Mouse (Mus musculus) mammary gland, adult 2 months (tissue): ENCODE results near the gene Mef2d. TPM values are rescaled to one million over a fixed set of nuclear protein-coding genes. Genes with fewer than 3 reads are reported as not detected.

Experiments used
- polyA plus RNA-seq: library from polyadenylated mRNA; depleted of rRNA; stranded (reverse); fragments of >200 nt; gene quantifications from 2 replicates; pipeline ENCODE4 v1.2.3, GENCODE M21; 2012; ENCODE audit warnings: low replicate concordance; rRNA removed

Mef2d gene
- polyA plus RNA-seq = 100 and 138 TPM in 2 replicates

GRCm38 (mm10) chr3:88141787-88142523 is at the start of gene Mef2d:
Mef2d (plus strand) TSS chr3:88142372.

Other genes with a start within 250 kb of the Mef2d start
- 51.3 and 106 TPM in 2 replicates for gene Hdgf, start 236.1 kb upstream of the Mef2d start, polyA plus RNA-seq
- 26.0 and 58.0 TPM in 2 replicates for gene Mrpl24, start 222.9 kb upstream of the Mef2d start, polyA plus RNA-seq
- 13.4 and 17.8 TPM in 2 replicates for gene Isg20l2, start 212.1 kb upstream of the Mef2d start, polyA plus RNA-seq
- gene Rrnad1, start 211.7 kb upstream of the Mef2d start, polyA plus RNA-seq = 34.7 and 39.2 TPM in 2 replicates
- 1.8 and 4.6 TPM in 2 replicates for gene Crabp2, start 193.7 kb upstream of the Mef2d start, polyA plus RNA-seq
- 5.5 and 8.3 TPM in 2 replicates for gene Nes, start 171.3 kb upstream of the Mef2d start, polyA plus RNA-seq
- 0.06 and 0.08 TPM in 2 replicates for gene Bcan, start 142.1 kb upstream of the Mef2d start, polyA plus RNA-seq
- 0.10 and 0.45 TPM in 2 replicates for gene Hapln2, start 114.8 kb upstream of the Mef2d start, polyA plus RNA-seq
- gene Gpatch4, start 99.3 kb upstream of the Mef2d start, polyA plus RNA-seq = 4.2 and 6.0 TPM in 2 replicates
- 68.0 and 109 TPM in 2 replicates for gene Naxe, start 83.9 kb upstream of the Mef2d start, polyA plus RNA-seq
- not detected in 2 replicates for gene Ttc24, start 64.1 kb upstream of the Mef2d start, polyA plus RNA-seq
- gene Iqgap3, start 60.4 kb upstream of the Mef2d start, polyA plus RNA-seq = 2.2 TPM in 2 replicates
- gene Rhbg, start 112.3 kb downstream of the Mef2d start, polyA plus RNA-seq = 2.0 and 2.6 TPM in 2 replicates
- gene Gm38392, start 144.8 kb downstream of the Mef2d start, polyA plus RNA-seq = 0.19 and 0.33 TPM in 2 replicates
- 1.7 and 6.5 TPM in 2 replicates for gene Tsacc, start 154.6 kb downstream of the Mef2d start, polyA plus RNA-seq
- 76.3 and 150 TPM in 2 replicates for gene Cct3, start 154.7 kb downstream of the Mef2d start, polyA plus RNA-seq
- gene Glmp, start 182.7 kb downstream of the Mef2d start, polyA plus RNA-seq = 192 and 236 TPM in 2 replicates
- 50.4 and 56.7 TPM in 2 replicates for gene Tmem79, start 193.8 kb downstream of the Mef2d start, polyA plus RNA-seq
- gene Smg5, start 193.9 kb downstream of the Mef2d start, polyA plus RNA-seq = 70.8 and 88.2 TPM in 2 replicates
- 28.9 and 30.2 TPM in 2 replicates for gene Paqr6, start 222.2 kb downstream of the Mef2d start, polyA plus RNA-seq
- gene Bglap3, start 230.4 kb downstream of the Mef2d start, polyA plus RNA-seq = 8.9 and 9.9 TPM in 2 replicates
- gene Bglap2, start 236.3 kb downstream of the Mef2d start, polyA plus RNA-seq = not detected in 2 replicates
- gene Bglap, start 242.1 kb downstream of the Mef2d start, polyA plus RNA-seq = 0.55 TPM in 1 of 2 replicates, not detected in the other